Comparison of ENCODE assay signal across 7 mouse cellular contexts in the genomic region with DNA sequence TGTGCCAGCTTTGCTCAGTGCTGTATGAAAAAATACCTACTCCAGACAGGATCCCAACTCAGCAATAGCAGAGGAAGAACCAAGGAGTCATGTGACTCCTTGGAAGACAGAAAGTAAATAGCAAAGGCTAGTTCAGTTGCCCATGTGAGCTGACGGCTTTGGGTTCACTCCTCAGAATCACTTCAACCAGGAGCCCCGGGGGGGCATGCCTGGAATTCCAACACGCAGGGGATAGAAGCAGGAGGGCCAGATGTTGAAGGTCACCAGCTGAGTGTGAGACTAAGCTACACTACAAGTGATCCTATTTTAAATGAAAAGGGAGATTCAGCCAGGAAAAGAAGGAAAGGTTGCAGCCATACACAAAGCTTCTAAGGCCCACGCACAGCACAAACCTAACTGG.
"Had no signal": no experiment of that assay in that cellular context is flagged by ENCODE, and none has a peak within 500 bp of the region (broad histone marks: within the 10 kb centered on the region; RNA-seq: fewer than 3 reads in every experiment).

No protein-coding gene starts in this region.

- DNase-seq: kidney, postnatal 36 days; liver; liver, embryonic 13.5 days; liver, postnatal 0 days; lung, postnatal 14 days; right cerebral cortex, postnatal 14 days; thymus, postnatal 4 days had no signal
